Mouse (Mus musculus) megakaryocyte-erythroid progenitor cell, adult 5-6 weeks (primary cell): ENCODE results near the gene Plekhj1. TPM values are rescaled to one million over a fixed set of nuclear protein-coding genes. Genes with fewer than 3 reads are reported as not detected.

Source experiments
- ATAC-seq: replicated peaks from 2 replicates; pipeline ENCODE4 v1.8.0; 2016; ENCODE audit warnings: mild to moderate bottlenecking, inconsistent platforms; ENCODE audit not compliant: severe bottlenecking, poor library complexity, low FRiP score, low TSS enrichment
- total RNA-seq, 2 experiments: library from RNA; stranded (forward) in 1 of 2; stranded (reverse) in 1 of 2; fragments of 200-1000, 215-1000 nt in 1 of 2; fragments of >200 nt in 1 of 2; fragmentation: Nextera tagmentation in 1 of 2; gene quantifications; 2 replicates each; pipeline ENCODE4 v1.2.3; 2014 to 2017

Gene Plekhj1
- total RNA-seq, 2 experiments from 2014 or later = 41.1 to 155 TPM

GRCm38 (mm10) chr10:80808099-80808984 is 9.9 kb upstream of the Plekhj1 start:
- ATAC-seq = no peak

GRCm38 (mm10) chr10:80807057-80807627 is 8.7 kb upstream of the Plekhj1 start:
- peak; percentile 14; the same call in 1 of the 2 replicates for ATAC-seq

GRCm38 (mm10) chr10:80806341-80807056 is 8.1 kb upstream of the Plekhj1 start:
- no peak for ATAC-seq

GRCm38 (mm10) chr10:80805925-80806324 is 7.5 kb upstream of the Plekhj1 start:
- ATAC-seq = peak; percentile 66

GRCm38 (mm10) chr10:80805322-80805721 is 6.9 kb upstream of the Plekhj1 start:
- ATAC-seq = no peak

GRCm38 (mm10) chr10:80804916-80805315 is 6.5 kb upstream of the Plekhj1 start, which contains the start of gene Amh:
TSS of gene Amh (plus strand) at chr10:80805243.
- ATAC-seq = no peak

- ATAC-seq = no peak
These were observed 5.9 kb upstream of the Plekhj1 start for GRCm38 (mm10) chr10:80804340-80804739.

- ATAC-seq = no peak
These were observed 4.6 kb upstream of the Plekhj1 start for GRCm38 (mm10) chr10:80802996-80803395.

- ATAC-seq = no peak
These were observed 3.9 kb upstream of the Plekhj1 start for GRCm38 (mm10) chr10:80802204-80802912.

GRCm38 (mm10) chr10:80799070-80799566 is 692 bp upstream of the Plekhj1 start:
- ATAC-seq = no peak

GRCm38 (mm10) chr10:80797186-80798149 is 958 bp downstream of the Plekhj1 start:
- ATAC-seq = no peak

- ATAC-seq = no peak
These were observed 2.0 kb downstream of the Plekhj1 start for GRCm38 (mm10) chr10:80796307-80796848.

GRCm38 (mm10) chr10:80794750-80795149 is 3.7 kb downstream of the Plekhj1 start:
- no peak for ATAC-seq

GRCm38 (mm10) chr10:80793803-80794202 is 4.6 kb downstream of the Plekhj1 start:
- ATAC-seq = no peak

GRCm38 (mm10) chr10:80793033-80793784 is 5.2 kb downstream of the Plekhj1 start:
- ATAC-seq = no peak

- ATAC-seq = no peak
These were observed 6.0 kb downstream of the Plekhj1 start for GRCm38 (mm10) chr10:80792175-80793032.
